Mouse (Mus musculus) left cerebral cortex, postnatal 36 days (tissue): ENCODE results near the gene Lin37. TPM values are rescaled to one million over a fixed set of nuclear protein-coding genes. Genes with fewer than 3 reads are reported as not detected.

Experiments used
- DNase-seq, 2 experiments: peaks; one replicate each; pipeline ENCODE4 v3.0.0; 2021 to 2022; ENCODE audit warnings: low spot score in 2 of 2, mixed read lengths in 1 of 2
- intact Hi-C: fragments of 180-260 bp; cut with DNase I; formaldehyde crosslinking; loops from one replicate; pipeline ENCODE4 v1.15.1; 2025
- total RNA-seq, 2 experiments: library from RNA; stranded (reverse); gene quantifications; 2 replicates each; pipeline ENCODE4 v1.2.3; 2021

Lin37 gene
- total RNA-seq, 2 experiments from 2014 or later, result 35.9 to 45.5 TPM

GRCm38 (mm10) chr7:30588676-30589434 lies 29.2 kb upstream of the Lin37 start, which contains the start of gene Kmt2b:
TSS of gene Kmt2b (minus strand) at chr7:30588726.
- intact Hi-C loops, result loop anchor here (1.0 to 2.0 kb wide), 2 partner anchors 24 to 26 kb away; partner anchors contain the start of genes Gm49396, Psenen and U2af1l4
- peak; percentile 98 for DNase-seq

- intact Hi-C loops, result loop anchor here (2.0 kb wide), 1 partner anchor 25 kb away; the partner anchor contains the start of genes Gm49396, Psenen and U2af1l4
- peak in 1 of 2 experiments; percentile 64 for DNase-seq
Observed at GRCm38 (mm10) chr7:30587842-30588667, 28.4 kb upstream of the Lin37 start.

- DNase-seq, result no peak
- intact Hi-C loops, result no loop called here
Observed at GRCm38 (mm10) chr7:30586455-30587020, 26.9 kb upstream of the Lin37 start.

- DNase-seq, result no peak
- intact Hi-C loops, result no loop called here
Observed at GRCm38 (mm10) chr7:30585170-30585569, 25.5 kb upstream of the Lin37 start.

GRCm38 (mm10) chr7:30584339-30584738 lies 24.7 kb upstream of the Lin37 start:
- no peak for DNase-seq
- intact Hi-C loops, result no loop called here

- intact Hi-C loops, result no loop called here
- DNase-seq, result no peak
Observed at GRCm38 (mm10) chr7:30581547-30581946, 21.9 kb upstream of the Lin37 start.

- no peak for DNase-seq
- intact Hi-C loops, result no loop called here
Observed at GRCm38 (mm10) chr7:30579950-30580349, 20.3 kb upstream of the Lin37 start.

- no peak for DNase-seq
- intact Hi-C loops, result no loop called here
Observed at GRCm38 (mm10) chr7:30572969-30573368, 13.3 kb upstream of the Lin37 start.

- no peak for DNase-seq
- intact Hi-C loops, result no loop called here
Observed at GRCm38 (mm10) chr7:30572389-30572788, 12.8 kb upstream of the Lin37 start.

GRCm38 (mm10) chr7:30567555-30567954 lies 7.9 kb upstream of the Lin37 start:
- intact Hi-C loops, result no loop called here
- DNase-seq, result no peak

GRCm38 (mm10) chr7:30566033-30566432 lies 6.4 kb upstream of the Lin37 start:
- intact Hi-C loops, result no loop called here
- no peak for DNase-seq

GRCm38 (mm10) chr7:30564970-30565571 lies 5.4 kb upstream of the Lin37 start, which contains the start of gene Igflr1:
TSS of gene Igflr1 (plus strand) at chr7:30565427.
- no peak for DNase-seq
- intact Hi-C loops, result no loop called here

- no peak for DNase-seq
- intact Hi-C loops, result loop anchor here (2.0 kb wide), 2 partner anchors 25 to 121 kb away; partner anchors contain the start of gene Kmt2b
Observed at GRCm38 (mm10) chr7:30563906-30564280, 4.3 kb upstream of the Lin37 start.

GRCm38 (mm10) chr7:30563117-30563905 lies 3.7 kb upstream of the Lin37 start, which contains the start of the genes U2af1l4, Gm49396 and Psenen:
TSS of gene U2af1l4 (plus strand) at chr7:30563301.
TSS of gene Gm49396 (plus strand) at chr7:30563344.
TSS of gene Psenen (minus strand) at chr7:30563627.
- intact Hi-C loops, result loop anchor here (2.0 kb wide), 2 partner anchors 25 to 121 kb away; partner anchors contain the start of gene Kmt2b
- peak; percentile 93 to 95 for DNase-seq

- no peak for DNase-seq
- intact Hi-C loops, result loop anchor here (2.0 kb wide), 2 partner anchors 26 to 120 kb away; partner anchors contain the start of gene Kmt2b
Observed at GRCm38 (mm10) chr7:30562526-30563116, 3.0 kb upstream of the Lin37 start.

GRCm38 (mm10) chr7:30560296-30560695 lies 658 bp upstream of the Lin37 start:
- intact Hi-C loops, result no loop called here
- DNase-seq, result no peak

GRCm38 (mm10) chr7:30558656-30559442 lies 789 bp downstream of the Lin37 start:
- DNase-seq, result no peak
- intact Hi-C loops, result no loop called here
